Mouse (Mus musculus): ENCODE results near the gene 1810030O07Rik. TPM values are rescaled to one million over a fixed set of nuclear protein-coding genes. Genes with fewer than 3 reads are reported as not detected.

The 1810030O07Rik gene
- total RNA-seq (2014; rRNA removed) (17.5 and 22.2 TPM in 2 replicates), polyA plus RNA-seq (2015; fragmentation: Nextera tagmentation; extraction: Ambion mirVana) (17.6 and 21.5 TPM in 2 replicates)

GRCm38 (mm10) chrX:12673054-12673775, at the start of gene 1810030O07Rik:
TSS of gene 1810030O07Rik (minus strand) at chrX:12673668.
- peak within 1 kb of the TSS; percentile 49 for H3K4me2 ChIP-seq (ENCODE audit: low read depth)
- TF ChIP-seq CTCF (IDR thresholded peaks at IDR 0.05; ENCODE audit: low read depth): no peak
- H3K27ac ChIP-seq (ENCODE audit: low read depth, low read length): peak within 1 kb of the TSS; percentile 85
- no peaks in the 10 kb centered on the region for H3K27me3 ChIP-seq (ENCODE audit: insufficient read depth, low read length)
- DNase-seq (peak; percentile 91), ATAC-seq (peak; percentile 100)
- H3K9ac ChIP-seq: peak within 1 kb of the TSS; percentile 64
- H3K4me3 ChIP-seq (ENCODE audit: low read depth, low read length): peak within 1 kb of the TSS; percentile 60
- peaks cover 3% of the 10 kb centered on the region; the same call in 1 of the 2 replicates for H3K36me3 ChIP-seq (ENCODE audit: insufficient read depth)
- no peaks in the 10 kb centered on the region for H3K4me1 ChIP-seq (ENCODE audit: insufficient read depth)
- 12% methylated on average over 42 of the region's 42 CpGs for WGBS
- no peaks in the 10 kb centered on the region for H3K9me3 ChIP-seq (ENCODE audit: low read length)

GRCm38 (mm10) chrX:12716036-12716435, 42.6 kb upstream of the 1810030O07Rik start:
- no peak overlapping the region for H3K9ac ChIP-seq
- no peak for TF ChIP-seq CTCF (IDR thresholded peaks at IDR 0.05; ENCODE audit: low read depth)
- H3K27ac ChIP-seq (ENCODE audit: low read depth, low read length): no peak overlapping the region
- DNase-seq (no peak), ATAC-seq (no peak)
- WGBS: 79% methylated on average over 4 of the region's 4 CpGs
- H3K4me1 ChIP-seq (ENCODE audit: insufficient read depth): no peaks in the 10 kb centered on the region
- H3K36me3 ChIP-seq (ENCODE audit: insufficient read depth): peaks cover 12% of the 10 kb centered on the region; the same call in 1 of the 2 replicates
- H3K9me3 ChIP-seq (ENCODE audit: low read length): no peaks in the 10 kb centered on the region
- H3K27me3 ChIP-seq (ENCODE audit: insufficient read depth, low read length): no peaks in the 10 kb centered on the region
- no peak overlapping the region for H3K4me2 ChIP-seq (ENCODE audit: low read depth)
- no peak overlapping the region for H3K4me3 ChIP-seq (ENCODE audit: low read depth, low read length)

GRCm38 (mm10) chrX:12713796-12714195, 40.3 kb upstream of the 1810030O07Rik start:
- peaks cover 12% of the 10 kb centered on the region; the same call in 1 of the 2 replicates for H3K36me3 ChIP-seq (ENCODE audit: insufficient read depth)
- no peaks in the 10 kb centered on the region for H3K27me3 ChIP-seq (ENCODE audit: insufficient read depth, low read length)
- no peak overlapping the region for H3K4me3 ChIP-seq (ENCODE audit: low read depth, low read length)
- H3K9ac ChIP-seq: no peak overlapping the region
- H3K27ac ChIP-seq (ENCODE audit: low read depth, low read length): no peak overlapping the region
- no peak for TF ChIP-seq CTCF (IDR thresholded peaks at IDR 0.05; ENCODE audit: low read depth)
- no peak overlapping the region for H3K4me2 ChIP-seq (ENCODE audit: low read depth)
- WGBS: 93% methylated on average over 7 of the region's 7 CpGs
- ATAC-seq: no peak
- DNase-seq: no peak
- no peaks in the 10 kb centered on the region for H3K4me1 ChIP-seq (ENCODE audit: insufficient read depth)
- no peaks in the 10 kb centered on the region for H3K9me3 ChIP-seq (ENCODE audit: low read length)

GRCm38 (mm10) chrX:12686910-12687309, 13.4 kb upstream of the 1810030O07Rik start:
- Histone ChIP-seq H3K36me3 (ENCODE audit: insufficient read depth) (peaks cover 4% of the 10 kb centered on the region; the same call in 1 of the 2 replicates), H3K27me3 (ENCODE audit: insufficient read depth, low read length) (no peaks in the 10 kb centered on the region), H3K4me3 (ENCODE audit: low read depth, low read length) (no peak overlapping the region), H3K27ac (ENCODE audit: low read depth, low read length) (no peak overlapping the region), H3K9me3 (ENCODE audit: low read length) (no peaks in the 10 kb centered on the region), H3K4me1 (ENCODE audit: insufficient read depth) (no peaks in the 10 kb centered on the region), H3K9ac (no peak overlapping the region), H3K4me2 (ENCODE audit: low read depth) (no peak overlapping the region)
- no peak for ATAC-seq
- DNase-seq: no peak
- no peak for TF ChIP-seq CTCF (IDR thresholded peaks at IDR 0.05; ENCODE audit: low read depth)
- WGBS: 83% methylated on average over 8 of the region's 8 CpGs

- Histone ChIP-seq H3K4me1 (ENCODE audit: insufficient read depth) (no peaks in the 10 kb centered on the region), H3K27ac (ENCODE audit: low read depth, low read length) (no peak overlapping the region), H3K36me3 (ENCODE audit: insufficient read depth) (peaks cover 4% of the 10 kb centered on the region; the same call in 1 of the 2 replicates), H3K4me2 (ENCODE audit: low read depth) (no peak overlapping the region), H3K4me3 (ENCODE audit: low read depth, low read length) (no peak overlapping the region), H3K9ac (no peak overlapping the region), H3K9me3 (ENCODE audit: low read length) (no peaks in the 10 kb centered on the region), H3K27me3 (ENCODE audit: insufficient read depth, low read length) (no peaks in the 10 kb centered on the region)
- TF ChIP-seq CTCF (IDR thresholded peaks at IDR 0.05; ENCODE audit: low read depth): no peak
- DNase-seq: no peak
- no peak for ATAC-seq
Measured at GRCm38 (mm10) chrX:12686071-12686470, 12.6 kb upstream of the 1810030O07Rik start.

- WGBS: 22% methylated on average over 6 of the region's 6 CpGs
- H3K27me3 ChIP-seq (ENCODE audit: insufficient read depth, low read length): no peaks in the 10 kb centered on the region
- 0 out of 2 replicates have a peak, but pooled peaks cover 4% of the 10 kb centered on the region for H3K36me3 ChIP-seq (ENCODE audit: insufficient read depth)
- H3K9me3 ChIP-seq (ENCODE audit: low read length): no peaks in the 10 kb centered on the region
- no peak overlapping the region for H3K4me2 ChIP-seq (ENCODE audit: low read depth)
- peak; percentile 76 for DNase-seq
- H3K4me3 ChIP-seq (ENCODE audit: low read depth, low read length): no peak overlapping the region
- ATAC-seq: no peak
- H3K4me1 ChIP-seq (ENCODE audit: insufficient read depth): no peaks in the 10 kb centered on the region
- TF ChIP-seq CTCF (IDR thresholded peaks at IDR 0.05; ENCODE audit: low read depth): peak; percentile 73
- H3K9ac ChIP-seq: no peak overlapping the region
- H3K27ac ChIP-seq (ENCODE audit: low read depth, low read length): no peak overlapping the region
Measured at GRCm38 (mm10) chrX:12677396-12677795, 3.9 kb upstream of the 1810030O07Rik start.

- Histone ChIP-seq H3K27me3 (ENCODE audit: insufficient read depth, low read length) (no peaks in the 10 kb centered on the region), H3K4me1 (ENCODE audit: insufficient read depth) (no peaks in the 10 kb centered on the region), H3K4me3 (ENCODE audit: low read depth, low read length) (no peak overlapping the region), H3K27ac (ENCODE audit: low read depth, low read length) (no peak overlapping the region), H3K36me3 (ENCODE audit: insufficient read depth) (no peaks in the 10 kb centered on the region; the same call in 1 of the 2 replicates), H3K9me3 (ENCODE audit: low read length) (no peaks in the 10 kb centered on the region), H3K9ac (no peak overlapping the region), H3K4me2 (ENCODE audit: low read depth) (no peak overlapping the region)
- 66% methylated on average over 2 of the region's 2 CpGs for WGBS
- DNase-seq: no peak
- no peak for ATAC-seq
- TF ChIP-seq CTCF (IDR thresholded peaks at IDR 0.05; ENCODE audit: low read depth): no peak
Measured at GRCm38 (mm10) chrX:12653879-12654278, 19.6 kb downstream of the 1810030O07Rik start.
